9 mouse cellular contexts compared by ENCODE assay signal in the genomic region with DNA sequence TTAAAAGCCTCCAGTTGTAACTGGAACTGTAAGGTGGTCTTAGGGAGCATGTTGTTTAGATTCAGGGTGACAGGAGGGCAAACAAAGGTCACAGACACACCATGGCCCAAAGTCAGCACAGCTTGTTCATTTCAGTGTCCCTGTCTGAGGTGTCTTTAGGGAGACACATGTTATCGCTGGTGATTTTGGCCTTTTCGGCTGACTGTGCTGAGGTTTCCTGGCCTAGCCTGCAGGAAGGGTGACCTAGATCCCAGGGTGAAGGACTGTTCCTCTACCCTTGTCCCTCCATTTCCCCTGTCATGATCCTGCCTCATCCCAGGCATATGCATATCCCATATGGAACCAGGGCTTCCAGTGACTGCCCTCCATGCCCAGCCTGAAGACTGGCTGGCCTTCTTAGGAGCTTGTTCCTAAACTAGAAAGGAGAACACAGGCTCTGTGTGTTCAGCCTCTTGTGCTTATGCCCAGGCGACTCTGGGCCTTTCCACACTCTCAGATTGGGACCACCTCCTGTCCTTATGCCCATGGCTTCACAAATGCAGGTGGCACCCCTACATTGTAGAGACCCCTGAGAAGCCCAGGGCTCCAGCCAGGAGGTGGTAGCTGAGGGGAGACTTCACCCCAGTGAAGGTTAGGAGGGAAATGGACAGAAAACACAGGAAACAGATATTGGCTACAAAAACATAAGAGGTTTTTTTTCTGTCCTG.
A peak's percentile ranks its signal among the peaks of the same experiment; 100 is the strongest.
DNase-seq lines count a peak whose midpoint lies in the region; ATAC-seq lines count a peak whose summit lies in the region.
"Had no signal": no experiment of that assay in that cellular context is flagged by ENCODE, and none has a peak within 500 bp of the region (broad histone marks: within the 10 kb centered on the region; RNA-seq: fewer than 3 reads in every experiment).

No protein-coding gene starts in this region.

- H3K9me3 ChIP-seq in kidney, embryonic 16.5 days (ENCODE audit: low read length): no peaks in the 10 kb centered on the region
- no peaks in the 10 kb centered on the region for H3K9me3 ChIP-seq in forebrain, embryonic 10.5 days
- H3K9me3 ChIP-seq in hindbrain, embryonic 13.5 days: no peaks in the 10 kb centered on the region
- no peaks in the 10 kb centered on the region for H3K9me3 ChIP-seq in neural tube, embryonic 12.5 days

- H3K36me3 ChIP-seq in kidney, embryonic 16.5 days (ENCODE audit: insufficient read depth, low read length): 0 out of 2 replicates have a peak, but pooled peaks cover 6% of the 10 kb centered on the region
- peaks cover 23% of the 10 kb centered on the region for H3K36me3 ChIP-seq in forebrain, embryonic 10.5 days (replicated peaks)
- H3K36me3 ChIP-seq in hindbrain, embryonic 13.5 days: peaks cover 5% of the 10 kb centered on the region
- no peaks in the 10 kb centered on the region for H3K36me3 ChIP-seq in neural tube, embryonic 12.5 days

- H3K4me3 ChIP-seq in kidney, embryonic 16.5 days (ENCODE audit: low read length): no peak overlapping the region
- no peak overlapping the region for H3K4me3 ChIP-seq in forebrain, embryonic 10.5 days
- no peak overlapping the region for H3K4me3 ChIP-seq in hindbrain, embryonic 13.5 days
- H3K4me3 ChIP-seq in neural tube, embryonic 12.5 days: no peak overlapping the region
- H3K4me3 ChIP-seq: myocyte had no signal

- H3K27me3 ChIP-seq in kidney, embryonic 16.5 days (ENCODE audit: insufficient read depth, low read length): no peaks in the 10 kb centered on the region
- H3K27me3 ChIP-seq in forebrain, embryonic 10.5 days (ENCODE audit: poor library complexity, severe bottlenecking): no peaks in the 10 kb centered on the region
- no peaks in the 10 kb centered on the region for H3K27me3 ChIP-seq in hindbrain, embryonic 13.5 days
- H3K27me3 ChIP-seq in neural tube, embryonic 12.5 days (replicated peaks): no peaks in the 10 kb centered on the region

- H3K27ac ChIP-seq in kidney, embryonic 16.5 days (ENCODE audit: low read length): peak overlapping the region; percentile 2; the same call in 1 of the 2 replicates
- peak overlapping the region; percentile 87 for H3K27ac ChIP-seq in forebrain, embryonic 10.5 days
- H3K27ac ChIP-seq in hindbrain, embryonic 13.5 days: peak overlapping the region; percentile 95
- H3K27ac ChIP-seq in neural tube, embryonic 12.5 days: no peak overlapping the region

- 62% methylated on average over 3 of the region's 3 CpGs for WGBS in kidney, embryonic 16.5 days
- 82% methylated on average over 3 of the region's 3 CpGs for WGBS in forebrain, embryonic 10.5 days
- 70% methylated on average over 3 of the region's 3 CpGs for WGBS in hindbrain, embryonic 13.5 days
- 75% methylated on average over 3 of the region's 3 CpGs for WGBS in neural tube, embryonic 12.5 days

- DNase-seq in kidney, postnatal 25 days: no peak
- no peak for DNase-seq in forebrain, embryonic 10.5 days (ENCODE audit: extremely low spot score, low spot score)
- no peak for DNase-seq in adrenal gland, adult 18-20 months (ENCODE audit: low spot score in 2 of 2)
- DNase-seq in embryo, embryonic 9.5 days (ENCODE audit: extremely low spot score): no peak
- no peak for DNase-seq in ovary, postnatal 10 days (ENCODE audit: low spot score)

- H3K9ac ChIP-seq in kidney, embryonic 16.5 days (replicated peaks; ENCODE audit: low read length): 0 out of 2 replicates have a peak overlapping the region, but pooled peaks have one; percentile 9
- 0 out of 2 replicates have a peak overlapping the region, but pooled peaks have one; percentile 35 for H3K9ac ChIP-seq in hindbrain, embryonic 13.5 days
- H3K9ac ChIP-seq in neural tube, embryonic 12.5 days: 0 out of 2 replicates have a peak overlapping the region, but pooled peaks have one; percentile 18

- H3K4me2 ChIP-seq in kidney, embryonic 16.5 days (replicated peaks; ENCODE audit: low read depth, low read length): no peak overlapping the region
- H3K4me2 ChIP-seq in hindbrain, embryonic 13.5 days: no peak overlapping the region
- no peak overlapping the region for H3K4me2 ChIP-seq in neural tube, embryonic 12.5 days (replicated peaks)

- no peak for ATAC-seq in kidney, embryonic 16.5 days (ENCODE audit: low FRiP score, low TSS enrichment)
- no peak for ATAC-seq in hindbrain, embryonic 13.5 days (ENCODE audit: low FRiP score)
- ATAC-seq in neural tube, embryonic 12.5 days (ENCODE audit: low FRiP score, low read depth): no peak

- H3K4me1 ChIP-seq in kidney, embryonic 16.5 days (ENCODE audit: insufficient read depth, low read length): peaks cover 41% of the 10 kb centered on the region
- peaks cover 80% of the 10 kb centered on the region for H3K4me1 ChIP-seq in forebrain, embryonic 10.5 days
- H3K4me1 ChIP-seq in hindbrain, embryonic 13.5 days (replicated peaks): peaks cover 57% of the 10 kb centered on the region
- H3K4me1 ChIP-seq in neural tube, embryonic 12.5 days: peaks cover 41% of the 10 kb centered on the region
